Mouse (Mus musculus) frontal cortex, adult (tissue): ENCODE measurements around the gene Ttc3.

Experiments used
- ATAC-seq: cut with Nextera tagmentation; 2 replicates; pipeline ENCODE4 v1.9.2; 2017; ENCODE audit warnings: mild to moderate bottlenecking, moderate library complexity, mixed read lengths; ENCODE audit not compliant: low TSS enrichment

Gene Ttc3

DNA sequence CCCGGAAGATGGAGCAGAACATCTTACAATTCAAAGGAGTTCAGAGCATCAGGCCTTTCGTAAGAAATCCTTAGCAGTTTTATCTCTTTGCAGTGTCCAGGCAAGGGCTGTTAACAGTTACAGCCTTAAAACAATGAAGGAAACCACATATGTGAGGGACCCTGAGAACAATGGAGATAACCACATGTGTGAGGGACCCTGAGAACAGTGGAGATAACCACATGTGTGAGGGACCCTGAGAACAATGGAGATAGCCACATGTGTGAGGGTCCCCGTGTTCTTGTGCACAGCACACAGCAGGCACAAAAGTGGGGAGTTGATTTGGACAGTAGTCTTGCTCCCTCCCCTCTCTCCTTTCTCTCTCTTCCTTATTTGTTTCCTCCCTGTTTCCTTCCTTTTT is 12.3 kb upstream of the Ttc3 start:
- no peak for ATAC-seq

GRCm38 (mm10) chr16:94360578-94361350 is 9.7 kb upstream of the Ttc3 start:
- ATAC-seq = no peak

GRCm38 (mm10) chr16:94362174-94362873 is 8.1 kb upstream of the Ttc3 start:
- peak; percentile 98 for ATAC-seq

- ATAC-seq = no peak
Measured at GRCm38 (mm10) chr16:94363814-94364213, 6.6 kb upstream of the Ttc3 start.

- no peak for ATAC-seq
Measured at GRCm38 (mm10) chr16:94365435-94365834, 5.0 kb upstream of the Ttc3 start.

GRCm38 (mm10) chr16:94369596-94370172 is 734 bp upstream of the Ttc3 start:
- peak; percentile 3; the same call in 1 of the 2 replicates for ATAC-seq

- peak; percentile 41 for ATAC-seq
Measured at GRCm38 (mm10) chr16:94370915-94371300, 490 bp downstream of the Ttc3 start.

DNA sequence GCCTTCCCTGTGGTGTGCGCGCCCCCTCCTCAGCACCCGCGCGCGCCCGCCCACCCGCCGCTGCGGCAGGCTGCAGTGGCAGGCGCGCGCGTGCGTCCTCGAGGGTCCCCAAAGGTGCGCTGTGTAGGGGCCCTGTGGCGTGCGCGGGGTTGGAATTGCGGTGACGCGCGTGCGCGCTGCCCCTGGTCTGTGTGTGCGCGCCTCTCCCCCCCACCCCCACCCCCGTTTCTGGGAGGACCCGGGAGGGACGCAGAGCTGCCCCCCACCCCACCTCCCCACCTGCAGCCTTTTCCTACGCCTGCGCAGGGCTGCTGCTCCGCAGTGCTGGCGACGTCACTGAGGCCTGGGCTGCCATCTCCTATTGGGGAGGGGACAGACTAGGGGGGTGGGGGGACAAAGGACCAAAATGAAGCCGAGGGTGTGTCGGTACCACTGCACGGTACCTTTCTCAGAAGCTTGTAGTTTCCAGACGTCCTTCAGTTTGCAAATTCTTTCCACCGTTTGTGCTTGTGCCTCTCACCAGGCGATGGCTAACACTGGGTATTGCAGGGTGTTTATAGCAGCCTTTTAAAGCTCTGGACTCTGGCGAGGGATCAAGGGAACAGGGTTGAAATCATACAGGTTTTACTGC is 998 bp downstream of the Ttc3 start, which contains the start of gene Pigp:
TSS of gene Pigp (minus strand) at position 542 of the 631 bp plus-strand sequence.
- peak; percentile 26 for ATAC-seq

DNA sequence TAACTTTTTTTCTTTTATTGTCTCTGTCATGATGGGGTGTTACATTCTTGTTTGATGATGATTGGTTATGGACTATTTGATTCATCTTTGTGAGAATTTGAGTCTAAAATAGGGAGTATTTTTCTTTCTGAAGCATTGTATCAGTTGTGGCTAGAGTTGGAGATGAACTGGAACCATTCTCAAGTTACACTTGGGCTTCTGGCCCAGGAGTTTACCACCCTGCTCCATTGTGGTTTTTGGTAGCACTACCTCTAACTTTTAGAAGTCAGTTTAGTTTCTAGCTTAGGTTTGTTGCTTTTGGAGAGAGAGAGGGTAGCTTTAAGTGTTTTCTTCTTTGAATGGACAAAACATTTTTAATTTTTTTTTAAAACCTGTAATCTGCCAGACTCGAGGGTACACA is 9.0 kb downstream of the Ttc3 start:
- no peak for ATAC-seq

DNA sequence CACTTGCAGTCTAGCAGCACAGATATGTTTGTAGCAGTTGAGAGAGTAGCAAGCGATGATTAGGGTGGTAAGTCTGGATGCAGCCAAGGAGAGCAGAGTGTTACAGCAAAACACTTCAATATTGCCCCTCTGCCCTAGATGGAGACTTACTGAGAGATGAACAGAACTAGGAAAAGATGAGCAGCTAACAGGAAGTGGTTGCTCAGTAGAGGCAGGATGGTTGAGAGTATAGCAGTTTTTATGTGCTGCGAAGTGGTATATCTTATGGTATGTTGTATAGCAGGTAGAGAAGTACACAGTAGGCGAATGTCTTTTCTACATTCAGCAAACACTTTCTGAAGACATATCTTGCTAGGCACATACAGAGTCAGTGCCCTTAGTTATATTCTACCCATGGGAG is 12.9 kb downstream of the Ttc3 start:
- ATAC-seq = no peak

GRCm38 (mm10) chr16:94387690-94388089 is 17.3 kb downstream of the Ttc3 start:
- ATAC-seq = no peak

DNA sequence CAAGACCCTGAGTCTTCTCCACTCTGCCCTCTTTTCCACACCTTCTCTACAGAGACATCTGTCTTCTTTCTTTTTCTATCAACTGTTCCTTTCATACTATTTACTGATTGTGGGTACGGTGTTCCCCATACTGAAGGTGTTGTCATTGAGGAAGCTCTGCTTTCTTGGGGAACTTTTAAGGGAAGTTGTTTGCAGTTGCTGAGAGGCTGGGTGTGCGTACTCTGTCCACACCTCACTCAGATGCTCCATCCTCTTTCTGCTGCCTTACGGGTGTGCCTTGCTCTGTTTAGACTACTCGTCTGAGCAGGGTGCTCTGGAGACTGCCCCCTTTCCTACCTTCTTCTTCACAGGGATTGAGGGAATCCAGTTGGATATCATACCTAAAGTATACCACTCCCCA is 21.9 kb downstream of the Ttc3 start:
- no peak for ATAC-seq

- no peak for ATAC-seq
Measured at GRCm38 (mm10) chr16:94395051-94395450, 24.6 kb downstream of the Ttc3 start.

GRCm38 (mm10) chr16:94396641-94397040 is 26.2 kb downstream of the Ttc3 start:
- no peak for ATAC-seq

DNA sequence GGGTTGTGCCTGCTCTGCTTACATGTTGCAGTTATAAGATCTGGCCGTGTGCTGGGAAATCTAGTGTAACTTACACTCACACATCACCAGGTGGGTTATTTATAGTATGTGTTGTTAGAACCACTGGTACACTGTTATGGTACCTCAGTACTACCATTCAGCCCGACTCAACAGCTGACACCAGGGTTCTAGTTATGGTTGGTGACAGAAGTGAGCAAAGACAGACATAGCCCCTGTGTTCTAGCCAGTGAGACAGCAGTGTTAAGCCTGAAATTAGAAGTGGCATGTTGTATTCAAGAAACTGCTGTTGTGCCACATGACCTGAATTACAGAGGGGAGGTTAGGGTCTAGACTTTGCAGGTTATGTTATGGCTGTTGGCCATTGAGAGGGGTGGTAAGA is 28.7 kb downstream of the Ttc3 start:
- no peak for ATAC-seq

- no peak for ATAC-seq
Measured at GRCm38 (mm10) chr16:94401636-94402035, 31.2 kb downstream of the Ttc3 start.

GRCm38 (mm10) chr16:94402185-94402584 is 31.8 kb downstream of the Ttc3 start:
- peak; percentile 65 for ATAC-seq

GRCm38 (mm10) chr16:94411287-94411686 is 40.9 kb downstream of the Ttc3 start:
- ATAC-seq = peak; percentile 19; the same call in 1 of the 2 replicates

DNA sequence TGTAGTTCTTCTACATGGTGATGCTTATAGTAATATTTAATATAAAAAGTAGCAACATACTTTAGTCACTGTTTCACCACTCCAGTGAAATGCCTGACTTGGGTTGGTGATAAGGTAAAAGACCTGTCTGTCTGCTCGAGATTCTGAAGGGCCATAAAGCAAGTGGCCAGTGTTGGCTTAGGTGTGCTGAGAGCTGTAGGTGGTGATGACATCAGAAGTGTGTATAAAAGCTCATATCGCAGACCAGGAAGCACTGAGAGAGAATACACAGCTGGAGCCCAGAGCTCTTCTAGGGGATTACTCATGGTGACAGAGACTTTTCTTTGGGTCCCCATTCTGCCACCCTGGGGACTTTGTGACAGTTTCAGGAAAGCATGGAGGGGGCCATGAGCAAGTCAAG is 41.8 kb downstream of the Ttc3 start:
- no peak for ATAC-seq

GRCm38 (mm10) chr16:94412760-94413159 is 42.3 kb downstream of the Ttc3 start:
- no peak for ATAC-seq

DNA sequence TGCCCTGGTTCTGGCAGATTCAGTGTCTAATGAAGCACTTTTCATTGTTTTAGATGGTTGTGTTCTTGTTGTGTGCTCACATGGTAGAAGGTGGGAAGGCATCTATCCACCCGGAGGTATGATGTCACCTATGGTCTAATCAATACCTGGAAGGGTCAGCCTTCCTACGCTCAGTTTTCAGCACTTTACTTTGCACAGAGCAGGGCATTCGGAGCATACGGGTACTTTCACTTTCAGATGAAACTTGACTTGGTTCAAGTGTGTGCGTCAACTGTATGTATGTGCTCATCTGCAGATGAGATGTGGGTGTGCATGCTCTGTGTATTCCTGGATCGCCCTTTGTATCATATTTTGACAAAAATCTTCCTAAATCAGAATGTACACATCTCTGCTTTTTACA is 43.7 kb downstream of the Ttc3 start:
- 0 out of 2 replicates have a peak, but pooled peaks have one; percentile 17 for ATAC-seq

- ATAC-seq = no peak
Measured at GRCm38 (mm10) chr16:94420498-94420897, 50.1 kb downstream of the Ttc3 start.
